Mouse (Mus musculus): ENCODE measurements at regions not wholly inside any gene's neighbourhood (a gene's known extent, or its start where the extent isn't known, plus 50 kb on each side); places are given as distances from the start of the nearest gene placed in this dataset.

DNA sequence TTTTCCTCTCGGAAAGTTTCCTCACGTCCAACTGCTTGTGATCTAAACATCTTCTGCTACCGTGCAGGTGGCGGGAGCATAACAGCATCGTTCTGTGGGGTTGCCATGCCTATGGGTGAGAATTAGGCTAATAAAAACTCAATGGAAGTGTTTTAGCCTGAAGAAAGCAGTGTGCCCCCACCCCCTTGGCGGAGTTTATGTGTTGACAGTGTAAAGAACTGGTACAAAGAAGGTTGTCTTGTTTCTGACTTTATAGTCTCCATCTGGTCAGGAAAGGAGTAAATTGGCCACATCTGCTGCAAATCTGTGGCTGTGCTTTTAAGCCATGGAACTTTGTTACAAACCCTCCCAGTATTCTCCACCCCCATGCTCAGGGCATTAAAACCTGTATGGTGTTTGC lies 1311.2 kb downstream of the Slc22a22 start:
- no peaks in the 10 kb centered on the region for H3K27me3 ChIP-seq (ENCODE audit: control insufficient read depth, insufficient read depth, insufficient read length)
- no peak overlapping the region for H3K4me3 ChIP-seq
- no peaks in the 10 kb centered on the region for H3K79me2 ChIP-seq (ENCODE audit: control insufficient read depth, insufficient read depth)
- H3K4me2 ChIP-seq (ENCODE audit: low read depth), result no peak overlapping the region
- no peaks in the 10 kb centered on the region for H3K36me3 ChIP-seq (ENCODE audit: control insufficient read depth, insufficient read depth)
- no peak for TF ChIP-seq MYOG (IDR thresholded peaks at IDR 0.05; ENCODE audit: control insufficient read depth in 1 of 3, insufficient read depth in 1 of 3, insufficient read length in 2 of 3, low read depth in 2 of 3)
- no peak for TF ChIP-seq TCF12 (IDR thresholded peaks at IDR 0.05; ENCODE audit: insufficient read depth, poor library complexity, severe bottlenecking)
- no peak for TF ChIP-seq POLR2AphosphoS2 (IDR thresholded peaks at IDR 0.05; ENCODE audit: insufficient read length, low read depth)
- no peak for TF ChIP-seq USF1 (IDR thresholded peaks at IDR 0.05; ENCODE audit: low read depth)
- TF ChIP-seq CEBPB (IDR thresholded peaks at IDR 0.05; ENCODE audit: insufficient read depth, poor library complexity, severe bottlenecking), result no peak
- no peak for TF ChIP-seq POLR2A (IDR thresholded peaks at IDR 0.05; ENCODE audit: insufficient read length, low read depth)
- no peak for TF ChIP-seq SRF (IDR thresholded peaks at IDR 0.05; ENCODE audit: control insufficient read depth, insufficient read length, low read depth)
- no peak overlapping the region for H3ac ChIP-seq (ENCODE audit: control insufficient read depth, insufficient read length)

DNA sequence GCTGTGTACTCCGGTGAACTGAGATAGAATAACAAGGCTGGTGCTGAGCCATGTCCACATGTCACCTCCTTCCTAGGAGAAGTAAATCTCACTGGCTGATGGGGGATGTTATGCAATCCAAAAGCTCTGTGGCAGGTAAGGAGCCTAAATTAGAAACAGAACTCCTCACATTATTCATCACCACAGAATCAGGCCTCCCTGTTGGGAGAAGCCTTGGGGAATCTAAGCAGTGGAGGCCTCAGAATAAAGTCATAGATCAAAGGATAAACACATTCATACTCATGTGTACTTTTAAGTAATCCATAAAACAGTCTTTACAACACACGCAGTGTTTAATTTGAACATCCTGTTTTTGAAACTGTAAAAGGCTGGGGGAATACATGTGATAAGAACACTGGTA lies 1318.7 kb downstream of the Slc22a22 start:
- TF ChIP-seq POLR2AphosphoS2 (IDR thresholded peaks at IDR 0.05; ENCODE audit: insufficient read length, low read depth) (no peak), TCF12 (IDR thresholded peaks at IDR 0.05; ENCODE audit: insufficient read depth, poor library complexity, severe bottlenecking) (no peak), TCF3 (IDR thresholded peaks at IDR 0.05; ENCODE audit: insufficient read length, low read depth) (no peak), MYOD1 (IDR thresholded peaks at IDR 0.05; ENCODE audit: control insufficient read depth in 1 of 3, insufficient read length in 2 of 3, low read depth in 2 of 3) (no peak)
- Histone ChIP-seq H3K36me3 (ENCODE audit: control insufficient read depth, insufficient read depth) (no peaks in the 10 kb centered on the region), H3K4me3 (no peak overlapping the region), H3K79me2 (ENCODE audit: control insufficient read depth, insufficient read depth) (no peaks in the 10 kb centered on the region), H3K4me2 (ENCODE audit: low read depth) (no peak overlapping the region), H3K27me3 (ENCODE audit: control insufficient read depth, insufficient read depth, insufficient read length) (no peaks in the 10 kb centered on the region), H3ac (ENCODE audit: control insufficient read depth, insufficient read length) (no peak overlapping the region)

DNA sequence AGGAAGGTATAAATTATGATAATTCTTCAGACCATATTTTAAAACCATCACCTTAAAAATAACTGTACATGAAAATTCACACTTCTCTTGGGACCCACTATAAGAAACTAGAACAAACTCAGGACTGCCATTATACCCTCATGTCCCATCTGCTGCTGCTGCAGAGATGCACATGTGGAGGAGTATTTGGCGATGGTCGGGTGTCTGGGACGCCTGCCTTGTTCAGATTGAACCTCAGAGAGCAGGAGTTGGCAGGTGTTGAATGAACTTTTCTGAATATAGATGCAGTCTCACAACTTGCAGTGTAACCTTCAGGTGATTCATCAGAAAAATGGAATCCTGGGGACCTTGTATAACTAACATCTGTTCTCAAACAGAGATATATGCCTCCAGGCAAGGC lies 1338.0 kb downstream of the Slc22a22 start:
- TF ChIP-seq POLR2AphosphoS2 (IDR thresholded peaks at IDR 0.05; ENCODE audit: insufficient read length, low read depth) (no peak), SRF (IDR thresholded peaks at IDR 0.05; ENCODE audit: control insufficient read depth, insufficient read length, low read depth) (no peak), MYOD1 (IDR thresholded peaks at IDR 0.05; ENCODE audit: control insufficient read depth in 1 of 3, insufficient read length in 2 of 3, low read depth in 2 of 3) (no peak)
- Histone ChIP-seq H3K27me3 (ENCODE audit: control insufficient read depth, insufficient read depth, insufficient read length) (no peaks in the 10 kb centered on the region), H3K79me2 (ENCODE audit: control insufficient read depth, insufficient read depth) (no peaks in the 10 kb centered on the region), H3ac (ENCODE audit: control insufficient read depth, insufficient read length) (no peak overlapping the region), H3K4me2 (ENCODE audit: low read depth) (no peak overlapping the region), H3K36me3 (ENCODE audit: control insufficient read depth, insufficient read depth) (no peaks in the 10 kb centered on the region), H3K4me3 (no peak overlapping the region)

DNA sequence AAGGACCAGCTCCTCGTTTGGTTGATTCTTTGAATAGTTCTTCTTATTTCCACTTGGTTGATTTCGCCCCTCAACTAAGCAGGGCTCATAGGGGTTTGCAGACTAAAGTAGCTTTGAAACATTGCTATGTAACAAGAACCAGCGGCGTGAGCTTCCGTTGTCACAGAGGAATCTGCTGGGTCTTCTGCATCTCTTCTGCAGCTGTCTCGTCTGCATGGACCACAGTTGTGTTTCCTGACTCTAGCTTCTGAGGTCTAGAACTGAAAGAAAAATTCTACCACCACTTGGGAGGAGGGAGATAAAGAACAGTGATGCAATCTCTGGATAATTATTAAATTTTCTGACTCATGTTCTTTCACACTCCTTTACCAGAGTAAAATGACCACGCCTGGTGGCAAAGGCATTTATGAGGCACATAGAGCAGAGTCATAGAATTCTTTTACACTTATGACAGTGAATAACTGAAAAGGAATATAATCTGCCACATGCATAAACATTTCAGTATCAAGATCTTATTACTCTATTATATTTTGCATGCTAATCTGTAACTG lies 1340.9 kb downstream of the Slc22a22 start:
- Histone ChIP-seq H3K27me3 (ENCODE audit: control insufficient read depth, insufficient read depth, insufficient read length) (no peaks in the 10 kb centered on the region), H3K4me3 (no peak overlapping the region), H3K36me3 (ENCODE audit: control insufficient read depth, insufficient read depth) (no peaks in the 10 kb centered on the region), H3ac (ENCODE audit: control insufficient read depth, insufficient read length) (no peak overlapping the region), H3K79me2 (ENCODE audit: control insufficient read depth, insufficient read depth) (no peaks in the 10 kb centered on the region), H3K4me2 (ENCODE audit: low read depth) (peak overlapping the region; percentile 10)
- no peak for TF ChIP-seq SRF (IDR thresholded peaks at IDR 0.05; ENCODE audit: control insufficient read depth, insufficient read length, low read depth)
- peak in 2 of 3 experiments; percentile 65 for TF ChIP-seq MYOG (IDR thresholded peaks at IDR 0.05; ENCODE audit: control insufficient read depth in 1 of 3, insufficient read depth in 1 of 3, insufficient read length in 2 of 3, low read depth in 2 of 3)
- TF ChIP-seq TCF3 (IDR thresholded peaks at IDR 0.05; ENCODE audit: insufficient read length, low read depth), result no peak
- TF ChIP-seq REST (IDR thresholded peaks at IDR 0.05; ENCODE audit: insufficient read depth, insufficient read length), result no peak
- TF ChIP-seq MYOD1 (IDR thresholded peaks at IDR 0.05; ENCODE audit: control insufficient read depth in 1 of 3, insufficient read length in 2 of 3, low read depth in 2 of 3), result peak in 1 of 3 experiments; percentile 54
- peak; percentile 88 for TF ChIP-seq CEBPB (IDR thresholded peaks at IDR 0.05; ENCODE audit: insufficient read depth, poor library complexity, severe bottlenecking)
- TF ChIP-seq MAX (IDR thresholded peaks at IDR 0.05; ENCODE audit: low read depth), result no peak
- TF ChIP-seq POLR2AphosphoS2 (IDR thresholded peaks at IDR 0.05; ENCODE audit: insufficient read length, low read depth), result no peak
- no peak for TF ChIP-seq USF1 (IDR thresholded peaks at IDR 0.05; ENCODE audit: low read depth)
- TF ChIP-seq E2F4 (IDR thresholded peaks at IDR 0.05; ENCODE audit: insufficient read depth), result no peak

DNA sequence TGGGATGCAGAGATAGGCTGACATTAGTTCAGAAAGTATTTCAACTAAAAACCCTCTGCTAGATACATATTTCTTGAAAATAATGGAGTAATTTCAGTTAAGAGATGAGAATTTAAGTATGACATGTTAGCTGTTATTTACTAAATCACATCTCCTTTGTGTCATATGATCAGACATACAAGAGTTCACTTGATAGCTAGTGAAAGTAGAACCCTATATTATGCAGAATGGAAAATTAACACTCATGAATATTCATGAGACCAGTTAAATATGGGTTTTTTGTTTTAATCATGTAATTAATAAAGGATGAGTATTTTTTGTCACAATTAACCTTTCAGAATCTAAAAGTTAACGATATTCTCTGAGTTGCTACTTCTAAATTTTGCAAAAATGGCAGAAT lies 1349.4 kb downstream of the Slc22a22 start:
- H3ac ChIP-seq (ENCODE audit: control insufficient read depth, insufficient read length), result no peak overlapping the region
- TF ChIP-seq CEBPB (IDR thresholded peaks at IDR 0.05; ENCODE audit: insufficient read depth, poor library complexity, severe bottlenecking) (no peak), TCF3 (IDR thresholded peaks at IDR 0.05; ENCODE audit: insufficient read length, low read depth) (no peak)
- H3K36me3 ChIP-seq (ENCODE audit: control insufficient read depth, insufficient read depth), result no peaks in the 10 kb centered on the region
- H3K27me3 ChIP-seq (ENCODE audit: control insufficient read depth, insufficient read depth, insufficient read length), result no peaks in the 10 kb centered on the region
- H3K4me3 ChIP-seq, result no peak overlapping the region
- no peaks in the 10 kb centered on the region for H3K79me2 ChIP-seq (ENCODE audit: control insufficient read depth, insufficient read depth)
- H3K4me2 ChIP-seq (ENCODE audit: low read depth), result no peak overlapping the region
